Mouse (Mus musculus) kidney, postnatal 36 days (tissue): ENCODE measurements around the gene Gm13278.
"Not testable (repeated sequence)": the region's sequence is repeated elsewhere in the genome, so short reads cannot be mapped to it uniquely, and the experiment has no call there.

ENCODE experiments used
- DNase-seq, 2 experiments: peaks; one replicate each; pipeline ENCODE4 v3.0.0; 2021 to 2022; ENCODE audit warnings: mixed read lengths in 2 of 2

Gm13278 gene

GRCm38 (mm10) chr4:88791250-88791649, at the start of gene Gm13278:
Gene Gm13278 (plus strand): TSS chr4:88791550.
- not testable (repeated sequence) for DNase-seq

- DNase-seq, result no peak
Observed at GRCm38 (mm10) chr4:88742771-88743371, 48.5 kb upstream of the Gm13278 start.

GRCm38 (mm10) chr4:88744207-88744606, 47.1 kb upstream of the Gm13278 start:
- DNase-seq, result no peak

- no peak for DNase-seq
Observed at GRCm38 (mm10) chr4:88749926-88750325, 41.4 kb upstream of the Gm13278 start.

GRCm38 (mm10) chr4:88754818-88755340, 36.5 kb upstream of the Gm13278 start, which contains the start of gene Gm13271:
Gene Gm13271 (plus strand): TSS chr4:88754868.
- DNase-seq, result peak; percentile 23 to 34

- DNase-seq, result peak in 1 of 2 experiments; percentile 24
Observed at GRCm38 (mm10) chr4:88756581-88757513, 34.5 kb upstream of the Gm13278 start.

GRCm38 (mm10) chr4:88757628-88758031, 33.7 kb upstream of the Gm13278 start:
- DNase-seq, result peak; percentile 87 to 89

- not testable (repeated sequence) for DNase-seq
Observed at GRCm38 (mm10) chr4:88758751-88759150, 32.6 kb upstream of the Gm13278 start.

- DNase-seq, result peak in 1 of 2 experiments; percentile 69
Observed at GRCm38 (mm10) chr4:88759610-88760268, 31.6 kb upstream of the Gm13278 start, which contains the start of gene Gm13283. Gene Gm13283 (plus strand): TSS chr4:88760119.

GRCm38 (mm10) chr4:88760431-88760830, 30.9 kb upstream of the Gm13278 start:
- DNase-seq, result peak; percentile 86 to 87

GRCm38 (mm10) chr4:88761776-88762175, 29.6 kb upstream of the Gm13278 start:
- peak; percentile 25 to 46 for DNase-seq

- DNase-seq, result not testable (repeated sequence)
Observed at GRCm38 (mm10) chr4:88762341-88762740, 29.0 kb upstream of the Gm13278 start.

- peak; percentile 66 to 78 for DNase-seq
Observed at GRCm38 (mm10) chr4:88763384-88764018, 27.8 kb upstream of the Gm13278 start.

GRCm38 (mm10) chr4:88773534-88773933, 17.8 kb upstream of the Gm13278 start, which contains the start of gene Gm13290:
Gene Gm13290 (plus strand): TSS chr4:88773834.
- DNase-seq, result not testable (repeated sequence)

- not testable (repeated sequence) for DNase-seq
Observed at GRCm38 (mm10) chr4:88776622-88777021, 14.7 kb upstream of the Gm13278 start, which contains the start of gene Gm13289. Gene Gm13289 (plus strand): TSS chr4:88776922.

GRCm38 (mm10) chr4:88779550-88779949, 11.8 kb upstream of the Gm13278 start, which contains the start of gene Gm13272:
Gene Gm13272 (plus strand): TSS chr4:88779850.
- DNase-seq, result not testable (repeated sequence)

GRCm38 (mm10) chr4:88780320-88780719, 11.0 kb upstream of the Gm13278 start:
- DNase-seq, result not testable (repeated sequence)

GRCm38 (mm10) chr4:88781831-88782230, 9.5 kb upstream of the Gm13278 start, which contains the start of gene Ifnz:
Gene Ifnz (plus strand): TSS chr4:88782131.
- DNase-seq, result not testable (repeated sequence)

- DNase-seq, result peak; percentile 19 to 28
Observed at GRCm38 (mm10) chr4:88782335-88782734, 9.0 kb upstream of the Gm13278 start.

GRCm38 (mm10) chr4:88785409-88785808, 5.9 kb upstream of the Gm13278 start, which contains the start of gene Gm13276:
Gene Gm13276 (plus strand): TSS chr4:88785709.
- not testable (repeated sequence) for DNase-seq

GRCm38 (mm10) chr4:88788402-88788801, 2.9 kb upstream of the Gm13278 start, which contains the start of gene Gm13277:
Gene Gm13277 (plus strand): TSS chr4:88788632.
- DNase-seq, result peak; percentile 77
